Mouse (Mus musculus): ENCODE data around the gene Vps45. TPM values are rescaled to one million over a fixed set of nuclear protein-coding genes. Genes with fewer than 3 reads are reported as not detected.
"Not testable (repeated sequence)": the region's sequence is repeated elsewhere in the genome, so short reads cannot be mapped to it uniquely, and the experiment has no call there.

The Vps45 gene
- total RNA-seq, 2 experiments from 2014 or later, result 53.6 to 54.1 TPM

DNA sequence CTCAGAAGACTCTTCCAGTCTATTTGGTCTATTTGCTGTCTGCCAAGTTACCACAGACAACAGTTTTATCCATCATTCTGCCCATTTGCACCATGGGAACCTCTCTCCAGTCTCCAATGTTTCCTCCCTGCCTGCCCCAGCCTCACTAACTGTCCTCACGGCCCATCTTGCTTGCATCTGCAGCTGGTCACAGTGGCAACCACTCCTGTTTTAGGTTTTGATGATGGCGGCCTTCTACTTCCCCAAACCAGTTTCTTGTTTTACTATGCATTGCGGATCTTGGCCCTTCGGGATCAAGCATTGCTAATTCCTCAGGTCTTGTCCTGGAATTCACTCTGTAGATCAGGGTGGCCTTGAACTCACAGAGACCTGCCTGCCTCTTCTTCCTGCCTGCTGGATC, 76.1 kb downstream of the Vps45 start:
- intact Hi-C loops (cut with DNase I), result no loop called here

GRCm38 (mm10) chr3:95980276-95980970, 77.8 kb downstream of the Vps45 start:
- DNase-seq, result no peak
- intact Hi-C loops (cut with DNase I), result no loop called here

More for the DNA sequence above, 76.1 kb downstream of the Vps45 start:
- no peak for DNase-seq

DNA sequence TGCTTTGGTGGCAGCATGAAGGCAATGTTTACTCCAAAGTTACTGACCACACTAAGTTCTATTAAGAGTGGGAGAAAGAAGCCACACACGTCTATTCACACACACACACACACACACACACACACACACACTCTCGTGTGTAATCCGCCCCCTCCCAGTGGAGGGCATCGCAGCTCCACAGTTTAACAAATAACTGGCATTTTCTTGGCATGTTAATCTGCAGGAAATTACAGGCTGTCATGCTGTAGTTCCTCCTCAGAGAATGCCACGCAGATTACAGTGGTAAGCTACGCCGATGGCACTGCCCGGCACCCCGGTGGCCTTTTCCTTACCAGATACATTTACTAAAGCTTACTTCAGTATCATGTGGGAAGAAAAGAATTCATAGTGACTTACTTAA, 80.0 kb downstream of the Vps45 start:
- DNase-seq, result no peak
- intact Hi-C loops (cut with DNase I), result no loop called here

DNA sequence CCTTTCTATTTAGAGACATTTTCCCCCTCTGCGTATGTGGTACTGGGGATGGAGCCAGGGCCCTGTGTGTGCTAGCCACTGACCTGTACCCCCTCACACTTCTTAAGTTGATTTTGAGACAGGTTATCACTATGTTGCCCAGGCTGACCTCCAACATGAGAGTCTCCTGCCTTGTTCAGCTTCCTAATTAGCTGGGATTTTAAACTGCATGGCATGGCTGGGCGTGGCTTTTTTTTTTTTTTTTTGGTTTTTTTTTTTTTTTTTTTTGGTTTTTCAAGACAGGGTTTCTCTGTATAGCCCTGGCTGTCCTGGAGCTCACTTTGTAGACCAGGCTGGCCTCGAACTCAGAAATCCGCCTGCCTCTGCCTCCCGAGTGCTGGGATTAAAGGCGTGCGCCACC, 80.7 kb downstream of the Vps45 start:
- intact Hi-C loops (cut with DNase I); DNase-seq: not testable (repeated sequence)

GRCm38 (mm10) chr3:95977079-95977478, 81.2 kb downstream of the Vps45 start:
- intact Hi-C loops (cut with DNase I), result no loop called here
- no peak for DNase-seq

- intact Hi-C loops (cut with DNase I), result no loop called here
- peak; percentile 81 for DNase-seq
Observed at GRCm38 (mm10) chr3:95972873-95973634, 85.2 kb downstream of the Vps45 start.

DNA sequence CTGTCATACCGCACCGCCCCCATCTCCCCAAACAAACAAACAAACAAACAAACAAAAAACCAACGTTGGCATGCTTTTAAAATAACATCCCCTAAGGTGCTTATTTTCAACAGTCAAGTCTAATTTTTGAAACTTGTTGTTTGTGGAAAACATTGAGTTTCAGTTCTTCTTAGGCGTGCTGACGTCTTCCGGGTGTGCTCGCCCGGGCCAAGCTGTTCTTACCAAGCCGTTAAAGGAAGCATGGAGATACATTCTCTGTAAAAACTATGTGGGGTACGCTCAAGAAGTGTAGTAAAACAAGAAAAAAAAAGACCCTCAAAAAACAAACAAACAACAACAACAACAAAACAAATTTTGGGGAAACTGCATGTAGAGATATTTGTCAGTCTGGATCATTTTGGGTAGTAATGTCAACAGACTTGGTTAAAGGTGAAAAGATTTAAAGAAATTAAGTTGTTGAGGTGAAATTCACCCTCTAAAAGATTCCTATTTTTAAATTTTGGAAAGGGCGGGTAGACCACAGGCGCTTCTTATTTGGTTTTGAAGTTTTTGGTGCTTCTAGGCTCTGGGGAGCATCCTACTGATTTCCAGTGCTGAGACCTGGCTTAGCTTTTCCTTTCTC, 85.9 kb downstream of the Vps45 start:
- intact Hi-C loops (cut with DNase I), result no loop called here
- DNase-seq, result no peak

DNA sequence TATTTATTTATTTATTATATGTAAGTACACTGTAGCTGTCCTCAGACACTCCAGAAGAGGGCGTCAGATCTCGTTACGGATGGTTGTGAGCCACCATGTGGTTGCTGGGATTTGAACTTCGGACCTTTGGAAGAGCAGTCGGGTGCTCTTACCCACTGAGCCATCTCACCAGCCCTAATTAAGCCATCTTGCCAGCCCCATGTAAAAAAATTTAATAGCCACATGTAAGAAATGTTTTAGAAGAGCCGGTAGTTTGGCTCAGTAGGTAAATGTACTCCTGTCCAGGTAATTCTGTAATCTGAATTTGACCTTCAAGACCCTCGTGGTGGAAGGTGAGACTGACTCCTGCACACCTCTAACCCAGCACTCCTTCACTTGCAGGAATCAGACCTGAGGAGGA, 87.6 kb downstream of the Vps45 start:
- intact Hi-C loops (cut with DNase I); DNase-seq: not testable (repeated sequence)

DNA sequence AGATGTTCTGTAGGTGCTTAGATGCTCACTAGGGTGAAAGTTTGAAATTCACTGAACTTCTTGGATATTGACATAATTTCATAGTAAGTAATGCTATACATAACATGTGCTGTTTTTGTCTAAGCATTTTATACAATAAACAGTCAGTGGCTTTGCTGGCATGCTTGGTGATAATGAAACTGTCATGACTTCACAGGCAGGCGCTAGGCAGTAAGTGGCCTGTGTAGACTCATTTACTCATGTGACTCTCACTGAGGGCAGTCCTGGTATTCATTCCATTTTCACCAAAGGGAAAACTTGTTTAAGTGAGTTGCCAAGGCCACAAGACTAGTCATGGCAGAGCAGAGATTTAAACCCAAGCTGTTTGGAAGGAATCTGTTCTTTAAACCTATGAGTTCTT, 89.0 kb downstream of the Vps45 start:
- intact Hi-C loops (cut with DNase I), result loop anchor here (10.0 kb wide), 1 partner anchor 176 kb away; no protein-coding TSS in a partner anchor
- no peak for DNase-seq

DNA sequence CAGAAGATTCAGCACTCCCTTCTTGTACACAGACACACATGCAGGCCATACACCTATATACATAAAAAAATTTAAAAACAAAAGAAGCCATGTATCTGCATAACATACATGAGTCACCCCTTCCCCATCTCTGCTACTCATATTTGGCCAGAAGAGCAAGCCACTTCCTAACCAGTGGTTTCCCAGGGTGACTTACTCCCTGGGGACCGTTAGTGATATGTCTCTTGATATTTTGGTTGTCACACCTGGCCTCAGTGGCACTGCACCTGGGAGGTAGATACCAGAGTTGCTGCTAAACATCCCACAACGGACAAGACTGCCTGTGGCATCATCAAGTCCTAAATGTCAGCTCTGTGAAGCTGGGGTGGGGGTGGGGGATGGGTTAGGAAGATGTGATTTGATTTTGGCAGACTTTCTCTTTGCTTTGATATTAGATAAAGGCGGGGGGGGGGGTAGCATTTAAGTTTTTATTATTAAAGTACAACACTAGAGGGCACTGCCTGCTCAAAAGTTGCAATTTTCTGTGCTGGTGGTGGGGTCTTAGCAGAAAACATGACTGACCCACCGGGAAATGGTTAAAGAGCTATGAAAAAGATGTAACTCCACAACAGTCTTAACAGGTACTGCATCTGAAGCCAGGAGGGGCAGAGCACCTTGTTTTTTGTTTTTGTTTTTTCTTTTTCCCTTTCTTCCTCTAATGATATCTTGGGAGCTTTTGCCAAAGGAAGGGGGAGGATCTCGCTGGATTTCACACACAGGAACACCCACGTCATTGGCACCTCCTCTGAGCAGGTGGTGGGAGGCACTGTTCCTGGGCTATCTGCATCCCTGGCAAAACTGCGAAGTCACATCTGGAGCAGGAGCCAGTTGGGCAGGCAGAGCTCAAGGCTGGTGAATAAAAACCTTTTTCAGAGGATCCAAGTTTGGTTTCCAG, 92.5 kb downstream of the Vps45 start:
- DNase-seq, result peak; percentile 39
- intact Hi-C loops (cut with DNase I), result loop anchor here (2.0 to 10.0 kb wide), 2 partner anchors 85 to 179 kb away; no protein-coding TSS in a partner anchor

GRCm38 (mm10) chr3:95963681-95964080, 94.6 kb downstream of the Vps45 start:
- DNase-seq, result no peak
- intact Hi-C loops (cut with DNase I), result loop anchor here (2.0 to 10.0 kb wide), 2 partner anchors 87 to 181 kb away; no protein-coding TSS in a partner anchor

DNA sequence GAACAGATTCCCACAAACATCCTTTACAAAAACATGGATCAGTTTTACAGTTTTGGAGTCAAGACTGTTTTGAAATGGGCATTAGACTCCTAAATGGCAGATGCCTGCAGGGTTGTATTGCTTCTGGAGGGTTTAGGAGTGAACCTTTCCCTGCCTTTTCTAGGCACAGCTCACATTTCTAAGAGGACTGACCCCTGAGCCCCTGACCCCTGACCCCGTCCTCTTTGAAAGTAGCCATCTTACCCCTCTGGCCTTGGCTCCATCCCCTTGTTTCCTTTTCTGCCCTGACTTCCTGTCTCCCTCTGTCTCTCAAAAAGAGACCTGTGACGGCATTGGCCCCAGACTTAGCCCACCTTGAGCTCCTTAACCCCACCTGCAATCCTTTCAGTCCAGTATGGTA, 95.0 kb downstream of the Vps45 start:
- DNase-seq, result no peak
- intact Hi-C loops (cut with DNase I), result loop anchor here (10.0 kb wide), 1 partner anchor 182 kb away; no protein-coding TSS in a partner anchor

DNA sequence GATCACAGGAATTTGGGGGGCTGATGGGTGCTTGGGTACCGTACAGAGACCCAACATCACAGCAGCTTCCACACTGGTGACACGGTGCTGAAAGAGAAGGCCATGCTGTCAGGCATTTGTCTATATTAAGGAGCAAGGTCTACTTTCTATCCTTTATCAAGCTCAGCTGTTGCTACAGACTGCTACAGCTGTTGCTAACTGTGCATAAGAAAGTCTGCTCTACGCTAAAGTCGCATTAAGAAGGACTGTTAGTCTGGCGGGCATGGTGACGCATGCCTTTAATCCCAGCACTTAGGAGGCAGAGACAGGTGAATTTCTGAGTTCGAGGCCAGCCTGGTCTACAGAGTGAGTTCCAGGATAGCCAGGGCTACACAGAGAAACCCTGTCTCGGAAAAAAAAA, 96.1 kb downstream of the Vps45 start:
- DNase-seq, result not testable (repeated sequence)
- intact Hi-C loops (cut with DNase I), result loop anchor here (10.0 kb wide), 1 partner anchor 183 kb away; no protein-coding TSS in a partner anchor

DNA sequence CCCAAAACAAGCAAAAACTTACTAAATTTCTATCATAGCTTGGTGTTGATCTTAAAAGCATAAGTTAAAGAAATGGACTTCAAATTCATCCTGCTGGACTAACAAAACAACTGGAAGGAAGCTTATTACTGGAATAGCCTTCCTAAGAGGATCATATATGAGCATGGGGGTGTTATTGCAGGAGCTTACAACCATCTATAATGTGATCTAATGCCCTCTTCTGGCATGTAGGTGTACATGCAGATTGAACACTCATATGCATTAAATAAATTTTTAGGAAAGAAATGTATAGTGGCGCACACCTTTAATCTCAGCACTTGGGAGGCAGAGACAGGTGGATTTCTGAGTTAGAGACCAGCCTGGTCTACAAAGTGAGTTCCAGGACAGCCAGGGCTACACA, 98.5 kb downstream of the Vps45 start:
- intact Hi-C loops (cut with DNase I), result loop anchor here (10.0 kb wide), 1 partner anchor 185 kb away; no protein-coding TSS in a partner anchor
- no peak for DNase-seq

DNA sequence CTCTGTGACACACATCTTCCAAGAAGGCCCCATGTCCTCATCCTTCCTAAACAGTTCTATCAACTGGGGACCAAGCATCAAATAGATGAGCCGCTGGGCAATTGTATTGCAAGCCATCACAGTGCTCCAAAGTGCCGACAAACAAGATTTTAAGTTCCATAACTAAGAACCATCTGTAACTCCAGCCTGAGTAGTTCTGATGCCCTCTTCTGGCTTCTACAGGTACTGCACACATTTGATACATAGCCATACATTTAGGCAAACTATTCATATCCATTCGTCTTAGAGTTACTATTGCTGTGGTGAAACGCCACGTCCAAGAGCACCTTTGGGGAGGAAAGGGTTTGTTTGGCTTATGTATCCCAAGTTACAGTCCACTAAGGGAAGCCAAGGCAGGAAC, 99.2 kb downstream of the Vps45 start:
- DNase-seq, result no peak
- intact Hi-C loops (cut with DNase I), result no loop called here

GRCm38 (mm10) chr3:95957359-95958148, 100.7 kb downstream of the Vps45 start:
- intact Hi-C loops (cut with DNase I), result no loop called here

DNA sequence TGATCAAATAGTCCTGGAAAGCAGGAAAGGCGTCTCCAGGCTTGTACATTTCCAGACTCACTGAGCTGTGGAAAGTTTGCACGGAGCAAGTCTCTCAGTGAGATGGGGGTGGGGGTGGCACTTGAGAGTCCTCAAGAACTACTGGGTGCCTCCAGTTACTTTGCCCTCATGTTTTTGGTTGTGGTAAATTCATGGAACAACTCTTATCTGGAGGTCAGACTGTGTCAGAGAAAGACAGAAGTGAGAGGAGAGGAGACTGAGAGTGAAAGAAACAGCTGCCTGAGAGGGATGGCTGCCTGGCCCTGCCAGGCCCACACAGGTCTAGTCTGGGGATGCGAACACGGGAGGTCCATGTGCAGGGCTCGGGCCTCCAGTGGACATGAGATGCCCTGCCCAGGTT, 102.9 kb downstream of the Vps45 start:
- no peak for DNase-seq
- intact Hi-C loops (cut with DNase I), result no loop called here

More at GRCm38 (mm10) chr3:95957359-95958148, 100.7 kb downstream of the Vps45 start:
- no peak for DNase-seq

DNA sequence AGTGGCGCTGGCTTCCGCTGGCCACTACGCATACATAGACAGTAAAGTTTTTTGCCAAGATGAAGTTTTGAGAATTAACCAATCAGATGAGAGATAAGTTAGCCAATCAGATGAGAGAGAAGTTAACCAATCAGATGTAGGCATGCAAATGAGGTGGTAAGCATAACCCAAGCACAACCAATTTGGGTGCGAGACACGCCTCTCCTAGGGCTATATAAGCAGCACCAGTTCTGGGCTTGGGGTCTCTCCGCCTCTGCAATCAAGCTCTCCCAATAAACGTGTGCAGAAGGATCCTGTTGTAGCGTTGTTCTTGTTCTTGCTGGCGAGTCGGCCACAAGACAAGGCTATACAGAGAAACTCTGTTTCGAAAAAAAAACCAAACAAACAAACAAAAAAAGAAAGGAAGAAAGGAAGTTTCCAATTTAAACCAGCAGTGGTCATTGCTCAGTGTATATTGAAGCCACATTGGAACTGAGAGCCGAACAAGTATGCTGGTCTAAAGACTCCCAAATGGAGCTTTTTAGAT, 103.6 kb downstream of the Vps45 start:
- DNase-seq; intact Hi-C loops (cut with DNase I): not testable (repeated sequence)

DNA sequence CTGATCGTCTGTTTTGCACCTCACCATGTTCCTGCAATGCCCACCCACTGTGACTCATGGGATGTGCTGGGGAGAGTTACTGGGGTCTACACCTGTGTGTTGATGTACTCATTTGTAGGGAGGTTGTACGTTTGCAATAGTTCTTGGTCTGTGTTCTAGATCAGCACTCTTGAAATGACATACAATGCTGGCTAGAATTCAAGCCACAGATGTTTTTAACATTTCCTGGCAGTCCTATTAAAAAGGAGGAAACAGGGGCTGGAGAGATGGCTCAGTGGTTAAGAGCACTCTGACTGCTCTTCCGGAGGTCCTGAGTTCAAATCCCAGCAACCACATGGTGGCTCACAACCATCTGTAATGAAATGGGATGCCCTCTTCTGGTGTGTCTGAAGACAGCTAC, 104.7 kb downstream of the Vps45 start:
- peak; percentile 13 for DNase-seq
- intact Hi-C loops (cut with DNase I), result no loop called here
